Mouse (Mus musculus): ENCODE measurements around the gene Icam4. TPM values are rescaled to one million over a fixed set of nuclear protein-coding genes. Genes with fewer than 3 reads are reported as not detected.

The Icam4 gene
- polyA plus RNA-seq, 1 experiment, result 0.08 TPM

DNA sequence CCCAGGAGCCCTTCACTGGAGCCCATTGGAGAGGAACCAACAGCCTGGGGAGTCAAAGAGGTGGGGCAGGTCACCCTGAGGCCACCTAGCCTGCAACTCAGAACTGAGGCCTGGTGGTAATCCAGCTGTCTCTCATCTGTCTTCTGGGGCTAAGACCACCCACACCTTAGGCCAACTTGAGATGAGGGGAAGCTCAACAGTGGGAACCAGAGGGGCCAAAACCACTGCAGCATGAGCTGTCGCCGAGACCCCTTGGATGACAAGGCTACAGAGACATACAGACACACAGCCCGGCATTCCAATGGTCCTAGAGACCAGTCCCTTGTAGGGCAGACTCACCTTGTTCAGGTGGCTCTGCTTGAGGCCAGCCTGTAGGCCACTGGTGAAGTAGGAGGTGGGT, 46.5 kb downstream of the Icam4 start:
- TF ChIP-seq CTCF (IDR thresholded peaks at IDR 0.05; ENCODE audit: borderline replicate concordance, extremely low read depth, insufficient read depth, insufficient read length) (no peak), POLR2A (IDR thresholded peaks at IDR 0.05; ENCODE audit: borderline replicate concordance, extremely low read depth, insufficient read depth, insufficient read length, poor library complexity, severe bottlenecking) (no peak)
- DNase-seq (ENCODE audit: low read depth), result no peak

Other genes starting within 250 kb of the Icam4 start
- gene Col5a3, start 214.3 kb upstream of the Icam4 start, polyA plus RNA-seq (2012; rRNA removed), result 0.85 and 1.2 TPM in 2 replicates
- not detected in 2 replicates for gene Rdh8, start 210.9 kb upstream of the Icam4 start, polyA plus RNA-seq (2012; rRNA removed)
- 6.6 and 8.7 TPM in 2 replicates for gene A230050P20Rik, start 160.7 kb upstream of the Icam4 start, polyA plus RNA-seq (2012; rRNA removed)
- gene Angptl6, start 149.6 kb upstream of the Icam4 start, polyA plus RNA-seq (2012; rRNA removed), result 11.7 and 13.9 TPM in 2 replicates
- gene Ppan, start 141.2 kb upstream of the Icam4 start, polyA plus RNA-seq (2012; rRNA removed), result 73.8 and 96.8 TPM in 2 replicates
- gene Eif3g, start 130.8 kb upstream of the Icam4 start, polyA plus RNA-seq (2012; rRNA removed), result 144 and 152 TPM in 2 replicates
- gene Dnmt1, start 69.5 kb upstream of the Icam4 start, polyA plus RNA-seq (2012; rRNA removed), result 90.1 and 103 TPM in 2 replicates
- 4.7 and 6.0 TPM in 2 replicates for gene S1pr2, start 52.6 kb upstream of the Icam4 start, polyA plus RNA-seq (2012; rRNA removed)
- 81.1 and 85.4 TPM in 2 replicates for gene Mrpl4, start 26.6 kb upstream of the Icam4 start, polyA plus RNA-seq (2012; rRNA removed)
- 3.0 and 3.9 TPM in 2 replicates for gene Icam1, start 13.4 kb upstream of the Icam4 start, polyA plus RNA-seq (2012; rRNA removed)
- 1.0 and 1.5 TPM in 2 replicates for gene Icam5, start 2.7 kb downstream of the Icam4 start, polyA plus RNA-seq (2012; rRNA removed)
- gene Zglp1, start 37.7 kb downstream of the Icam4 start, polyA plus RNA-seq (2012; rRNA removed), result 1.3 and 2.1 TPM in 2 replicates
- 2.9 and 3.0 TPM in 2 replicates for gene Gm49373, start 43.7 kb downstream of the Icam4 start, polyA plus RNA-seq (2012; rRNA removed)
- gene Fdx1l, start 44.2 kb downstream of the Icam4 start, polyA plus RNA-seq (2012; rRNA removed), result 68.4 and 86.0 TPM in 2 replicates
- 4.8 and 5.6 TPM in 2 replicates for gene Gm38431, start 62.6 kb downstream of the Icam4 start, polyA plus RNA-seq (2012; rRNA removed)
- gene Raver1, start 62.6 kb downstream of the Icam4 start, polyA plus RNA-seq (2012; rRNA removed), result 65.6 and 70.2 TPM in 2 replicates
- gene Tyk2, start 101.9 kb downstream of the Icam4 start, polyA plus RNA-seq (2012; rRNA removed), result 16.2 and 20.0 TPM in 2 replicates
- 141 and 182 TPM in 2 replicates for gene Cdc37, start 120.6 kb downstream of the Icam4 start, polyA plus RNA-seq (2012; rRNA removed)
- 16.3 and 23.4 TPM in 2 replicates for gene Pde4a, start 136.3 kb downstream of the Icam4 start, polyA plus RNA-seq (2012; rRNA removed)
- 58.7 and 59.7 TPM in 2 replicates for gene Keap1, start 210.0 kb downstream of the Icam4 start, polyA plus RNA-seq (2012; rRNA removed)
- gene S1pr5, start 219.1 kb downstream of the Icam4 start, polyA plus RNA-seq (2012; rRNA removed), result 2.2 and 2.5 TPM in 2 replicates
- gene Atg4d, start 235.9 kb downstream of the Icam4 start, polyA plus RNA-seq (2012; rRNA removed), result 38.1 and 45.9 TPM in 2 replicates